Mouse (Mus musculus) kidney, adult 8-10 months (tissue): ENCODE measurements around the gene Bcas3.
A peak's percentile ranks its signal among the peaks of the same experiment; 100 is the strongest.

Experiments
- DNase-seq, 2 experiments: peaks; one replicate each; pipeline ENCODE4 v3.0.0; 2022

Gene Bcas3

DNA sequence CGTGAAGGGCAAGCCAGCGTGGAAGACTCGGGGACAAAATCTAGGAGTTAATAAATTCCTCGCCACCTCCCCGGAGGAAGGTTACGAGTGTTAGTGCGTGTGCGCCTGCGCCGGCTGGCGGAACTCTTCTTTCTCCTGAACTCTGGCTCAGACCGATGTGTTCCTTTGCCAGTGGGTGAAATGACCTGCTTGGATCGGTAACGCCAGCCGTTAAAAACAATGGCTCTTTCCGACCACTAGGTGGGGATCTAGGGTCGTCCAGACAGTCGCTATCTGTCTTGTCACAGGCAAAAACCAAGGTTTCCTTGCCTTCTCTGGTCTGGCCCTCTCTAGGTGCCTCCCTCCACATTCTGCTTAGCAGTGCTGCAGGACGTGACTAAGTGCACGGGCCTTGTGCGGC lies 496.1 kb downstream of the Bcas3 start:
- DNase-seq = peak; percentile 74 to 80

GRCm38 (mm10) chr11:85850233-85850632 lies 497.3 kb downstream of the Bcas3 start, which contains the start of gene Gm11444:
TSS of gene Gm11444 (minus strand) at chr11:85850333.
- no peak for DNase-seq

GRCm38 (mm10) chr11:85850758-85851157 lies 497.8 kb downstream of the Bcas3 start:
- no peak for DNase-seq

DNA sequence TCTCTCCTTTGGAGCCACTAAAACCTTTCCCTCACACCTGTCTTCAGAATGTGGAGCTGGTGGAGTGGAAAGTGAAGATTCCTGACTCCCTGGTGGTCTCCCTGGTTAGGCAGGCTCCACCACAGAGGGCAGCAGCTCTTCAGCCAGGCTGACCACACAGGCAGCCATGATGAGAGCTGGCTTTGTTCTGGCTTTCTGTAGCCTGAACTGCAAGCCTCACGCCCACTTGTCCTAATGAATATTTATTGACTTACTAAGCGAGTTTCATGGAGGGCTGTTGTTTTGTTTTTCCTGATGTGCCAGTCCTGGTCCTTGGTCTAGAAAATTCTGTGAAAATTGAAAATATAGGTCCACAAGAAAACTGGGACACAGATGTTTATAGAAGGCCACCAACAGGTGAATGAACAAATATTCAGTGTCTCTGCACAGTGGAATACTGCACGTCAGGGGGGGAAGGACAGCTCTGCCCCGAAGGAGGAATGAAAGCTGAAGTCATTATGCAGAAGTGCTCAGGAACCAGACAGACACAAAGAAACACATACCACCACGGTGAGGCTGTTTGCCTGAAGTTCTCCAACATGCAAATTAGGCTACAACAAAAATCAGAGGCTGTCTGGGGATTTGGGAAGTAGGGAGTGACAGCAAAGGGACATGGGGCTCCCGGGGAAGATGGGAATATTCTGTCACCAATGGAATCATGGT lies 505.2 kb downstream of the Bcas3 start:
- no peak for DNase-seq

DNA sequence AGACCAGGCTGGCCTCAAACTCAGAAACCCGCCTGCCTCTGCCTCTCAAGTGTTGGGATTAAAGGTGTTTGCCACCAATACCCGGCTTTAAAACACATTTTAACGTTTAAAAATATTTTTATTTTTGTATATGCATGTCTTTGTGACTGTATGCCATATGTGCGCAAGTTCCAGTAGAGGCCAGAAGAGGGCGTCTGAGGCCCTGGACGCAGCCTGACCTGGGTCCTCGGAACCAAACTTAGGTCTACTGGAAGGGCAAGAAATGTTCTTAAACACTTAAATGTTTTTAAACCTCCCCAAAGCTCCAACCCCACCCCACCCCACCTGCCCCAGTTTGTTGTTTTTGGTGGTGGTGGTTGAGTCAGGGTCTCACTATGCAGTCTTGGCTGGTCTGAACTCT lies 511.4 kb downstream of the Bcas3 start:
- DNase-seq = no peak
